15 mouse cellular contexts compared by ENCODE assay signal in the genomic region with DNA sequence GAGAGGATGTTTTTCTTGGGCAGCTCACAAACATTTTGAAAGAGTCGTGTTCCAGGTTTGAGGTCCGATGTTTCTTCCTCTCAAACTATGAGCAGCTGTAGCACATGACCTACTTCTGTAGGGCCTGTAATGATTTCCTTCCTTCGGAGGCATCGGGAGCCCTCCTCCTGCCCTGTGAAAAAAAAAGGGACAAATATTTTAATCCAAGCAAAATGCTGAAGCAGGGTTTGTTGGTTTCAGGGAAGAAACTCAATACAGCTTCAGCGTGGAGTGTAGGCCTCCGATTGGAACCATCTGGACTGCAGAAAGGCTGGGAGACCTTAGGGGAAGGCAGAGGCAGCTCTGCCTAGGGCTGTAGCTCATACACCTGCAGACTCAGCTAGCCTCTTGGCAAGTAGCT.
DNase-seq lines count a peak whose midpoint lies in the region; ATAC-seq and TF ChIP-seq lines count a peak whose summit lies in the region.
"Had no signal": no experiment of that assay in that cellular context is flagged by ENCODE, and none has a peak within 500 bp of the region (broad histone marks: within the 10 kb centered on the region; RNA-seq: fewer than 3 reads in every experiment).

No protein-coding gene starts in this region.

- H3K4me2 ChIP-seq in hindbrain, embryonic 11.5 days (replicated peaks; ENCODE audit: low read depth, low read length), result no peak overlapping the region
- no peak overlapping the region for H3K4me2 ChIP-seq in hindbrain, embryonic 14.5 days (replicated peaks)
- no peak overlapping the region for H3K4me2 ChIP-seq in stomach, embryonic 14.5 days (replicated peaks; ENCODE audit: low read depth, low read length)
- no peak overlapping the region for H3K4me2 ChIP-seq in stomach, postnatal 0 days (replicated peaks; ENCODE audit: low read depth)
- H3K4me2 ChIP-seq in limb, embryonic 11.5 days (ENCODE audit: low read depth, severe bottlenecking), result peak overlapping the region; percentile 8; the same call in 1 of the 2 replicates
- H3K4me2 ChIP-seq: liver, embryonic 15.5 days had no signal

- TF ChIP-seq EP300 in stomach, postnatal 0 days (optimal IDR thresholded peaks at IDR 0.05), result no peak

- H3K9ac ChIP-seq in hindbrain, embryonic 11.5 days (ENCODE audit: low read depth, low read length), result no peak overlapping the region
- no peak overlapping the region for H3K9ac ChIP-seq in hindbrain, embryonic 14.5 days
- no peak overlapping the region for H3K9ac ChIP-seq in stomach, embryonic 14.5 days (replicated peaks; ENCODE audit: low read depth, low read length)
- no peak overlapping the region for H3K9ac ChIP-seq in stomach, postnatal 0 days (ENCODE audit: low read length)
- no peak overlapping the region for H3K9ac ChIP-seq in limb, embryonic 11.5 days (ENCODE audit: low read length)
- H3K9ac ChIP-seq: liver, embryonic 15.5 days had no signal

- H3K27me3 ChIP-seq in hindbrain, embryonic 11.5 days (ENCODE audit: control insufficient read depth, insufficient read depth, low read length), result no peaks in the 10 kb centered on the region
- no peaks in the 10 kb centered on the region for H3K27me3 ChIP-seq in hindbrain, embryonic 14.5 days (ENCODE audit: control insufficient read depth, insufficient read depth, low read length)
- no peaks in the 10 kb centered on the region for H3K27me3 ChIP-seq in stomach, embryonic 14.5 days (ENCODE audit: control insufficient read depth, insufficient read depth, low read length)
- H3K27me3 ChIP-seq in stomach, postnatal 0 days (ENCODE audit: control insufficient read depth, insufficient read depth, low read length), result no peaks in the 10 kb centered on the region
- no peaks in the 10 kb centered on the region for H3K27me3 ChIP-seq in limb, embryonic 11.5 days (ENCODE audit: control insufficient read depth, insufficient read depth, low read length)

- WGBS in hindbrain, embryonic 11.5 days, result 68% methylated on average over 6 of the region's 6 CpGs
- 79% methylated on average over 6 of the region's 6 CpGs for WGBS in hindbrain, embryonic 14.5 days
- WGBS in stomach, embryonic 14.5 days, result 26% methylated on average over 6 of the region's 6 CpGs
- WGBS in stomach, postnatal 0 days, result 26% methylated on average over 6 of the region's 6 CpGs
- WGBS in limb, embryonic 11.5 days, result 15% methylated on average over 6 of the region's 6 CpGs

- peak; percentile 32 for DNase-seq in hindbrain, embryonic 11.5 days (ENCODE audit: low spot score)
- DNase-seq in hindbrain, embryonic 14.5 days (ENCODE audit: low spot score), result no peak
- DNase-seq in stomach, postnatal 0 days (ENCODE audit: low spot score), result no peak
- DNase-seq in limb, embryonic 11.5 days (ENCODE audit: low spot score), result peak; percentile 60
- no peak for DNase-seq in ovary, adult 18-20 months (ENCODE audit: low spot score)
- DNase-seq in adrenal gland, adult (ENCODE audit: inconsistent age in 2 of 2, low spot score in 1 of 2), result no peak
- DNase-seq: cerebellum, adult 2 months; heart, postnatal 4 days; lung, postnatal 4 days; right cerebral cortex, postnatal 14 days; thymus, postnatal 36 days had no signal

- H3K36me3 ChIP-seq in hindbrain, embryonic 11.5 days (ENCODE audit: control insufficient read depth, insufficient read depth, low read length), result no peaks in the 10 kb centered on the region
- H3K36me3 ChIP-seq in hindbrain, embryonic 14.5 days (replicated peaks; ENCODE audit: control insufficient read depth, insufficient read depth), result no peaks in the 10 kb centered on the region
- H3K36me3 ChIP-seq in stomach, embryonic 14.5 days (ENCODE audit: control insufficient read depth, insufficient read depth, low read length), result no peaks in the 10 kb centered on the region
- no peaks in the 10 kb centered on the region for H3K36me3 ChIP-seq in stomach, postnatal 0 days (ENCODE audit: control insufficient read depth, insufficient read depth, low read length)
- H3K36me3 ChIP-seq in limb, embryonic 11.5 days (ENCODE audit: control insufficient read depth, insufficient read depth, low read length), result no peaks in the 10 kb centered on the region
- H3K36me3 ChIP-seq: liver, embryonic 15.5 days had no signal

- H3K9me3 ChIP-seq in hindbrain, embryonic 11.5 days (ENCODE audit: control insufficient read depth, low read length), result no peaks in the 10 kb centered on the region
- no peaks in the 10 kb centered on the region for H3K9me3 ChIP-seq in hindbrain, embryonic 14.5 days (ENCODE audit: control insufficient read depth, low read length)
- H3K9me3 ChIP-seq in stomach, embryonic 14.5 days (ENCODE audit: control insufficient read depth, low read depth, low read length), result no peaks in the 10 kb centered on the region
- H3K9me3 ChIP-seq in stomach, postnatal 0 days (ENCODE audit: control insufficient read depth, low read length), result no peaks in the 10 kb centered on the region
- H3K9me3 ChIP-seq in limb, embryonic 11.5 days (ENCODE audit: control insufficient read depth, low read length), result no peaks in the 10 kb centered on the region
- H3K9me3 ChIP-seq: liver, embryonic 15.5 days had no signal

- no peaks in the 10 kb centered on the region for H3K4me1 ChIP-seq in hindbrain, embryonic 11.5 days (replicated peaks; ENCODE audit: control insufficient read depth, insufficient read depth, low read length)
- H3K4me1 ChIP-seq in hindbrain, embryonic 14.5 days (replicated peaks; ENCODE audit: control insufficient read depth, insufficient read depth, low read length), result no peaks in the 10 kb centered on the region
- no peaks in the 10 kb centered on the region for H3K4me1 ChIP-seq in stomach, embryonic 14.5 days (ENCODE audit: control insufficient read depth, insufficient read depth, low read length)
- H3K4me1 ChIP-seq in stomach, postnatal 0 days (replicated peaks; ENCODE audit: control insufficient read depth, insufficient read depth), result no peaks in the 10 kb centered on the region
- 0 out of 2 replicates have a peak, but pooled peaks cover 6% of the 10 kb centered on the region for H3K4me1 ChIP-seq in limb, embryonic 11.5 days (ENCODE audit: control insufficient read depth, insufficient read depth, low read length)
- H3K4me1 ChIP-seq: liver, embryonic 15.5 days had no signal

- H3K27ac ChIP-seq in hindbrain, embryonic 11.5 days (ENCODE audit: low read depth, low read length), result no peak overlapping the region
- no peak overlapping the region for H3K27ac ChIP-seq in hindbrain, embryonic 14.5 days
- H3K27ac ChIP-seq in stomach, embryonic 14.5 days (ENCODE audit: low read length), result no peak overlapping the region
- no peak overlapping the region for H3K27ac ChIP-seq in stomach, postnatal 0 days (replicated peaks)
- no peak overlapping the region for H3K27ac ChIP-seq in limb, embryonic 11.5 days (replicated peaks; ENCODE audit: low read depth, low read length)
- H3K27ac ChIP-seq: liver, embryonic 15.5 days had no signal

- ATAC-seq in hindbrain, embryonic 11.5 days (ENCODE audit: low FRiP score), result no peak
- no peak for ATAC-seq in hindbrain, embryonic 14.5 days (ENCODE audit: low FRiP score)
- ATAC-seq in stomach, embryonic 14.5 days (ENCODE audit: insufficient number of reproducible peaks, insufficient read depth, low FRiP score, low read depth), result 0 out of 2 replicates have a peak, but pooled peaks have one; percentile 23
- no peak for ATAC-seq in stomach, postnatal 0 days (ENCODE audit: low FRiP score, low TSS enrichment)
- ATAC-seq in limb, embryonic 11.5 days (ENCODE audit: insufficient number of reproducible peaks, low FRiP score, low TSS enrichment, low read depth), result peak; percentile 62; the same call in 1 of the 2 replicates
- no peak for ATAC-seq in monocyte, adult 5-6 weeks (replicated peaks; ENCODE audit: insufficient number of reproducible peaks, low FRiP score, low TSS enrichment, poor library complexity, severe bottlenecking)
- ATAC-seq: midbrain, embryonic 16.5 days had no signal

- no peak overlapping the region for H3K4me3 ChIP-seq in hindbrain, embryonic 11.5 days (ENCODE audit: low read depth, low read length)
- no peak overlapping the region for H3K4me3 ChIP-seq in hindbrain, embryonic 14.5 days (replicated peaks; ENCODE audit: low read length)
- H3K4me3 ChIP-seq in stomach, embryonic 14.5 days (ENCODE audit: low read depth, low read length), result no peak overlapping the region
- H3K4me3 ChIP-seq in stomach, postnatal 0 days (ENCODE audit: low read depth, low read length), result no peak overlapping the region
- no peak overlapping the region for H3K4me3 ChIP-seq in limb, embryonic 11.5 days (ENCODE audit: low read depth, low read length)
- H3K4me3 ChIP-seq: liver, embryonic 15.5 days had no signal

- no peak for TF ChIP-seq CTCF in stomach, postnatal 0 days (IDR thresholded peaks at IDR 0.05; ENCODE audit: low read depth)

Comparison
In these comparisons a context has a peak if more than half of its experiments do, and no peak if none do; other contexts are left out.
1. ATAC-seq: peak in stomach, embryonic 14.5 days (single experiment) and limb, embryonic 11.5 days (single experiment); none in hindbrain, embryonic 11.5 days (single experiment), hindbrain, embryonic 14.5 days (single experiment), stomach, postnatal 0 days (single experiment) and monocyte, adult 5-6 weeks (single experiment).
2. DNase-seq: peak in hindbrain, embryonic 11.5 days (single experiment) and limb, embryonic 11.5 days (single experiment); none in hindbrain, embryonic 14.5 days (single experiment), stomach, postnatal 0 days (single experiment), ovary, adult 18-20 months (single experiment) and adrenal gland, adult (0 of 2).